Mouse (Mus musculus): Measurements from ENCODE around the gene Ptprm. TPM values are rescaled to one million over a fixed set of nuclear protein-coding genes. Genes with fewer than 3 reads are reported as not detected.

The Ptprm gene
- polyA plus RNA-seq, 1 experiment from 2014 or later, result 10.6 TPM

- peaks cover 4% of the 10 kb centered on the region; the same call in 1 of the 2 replicates for H3K4me1 ChIP-seq
- WGBS, result 59% methylated on average over 10 of the region's 10 CpGs
- DNase-seq (ENCODE audit: low spot score), result no peak
- H3K9me3 ChIP-seq, result no peaks in the 10 kb centered on the region
- no peaks in the 10 kb centered on the region for H3K27me3 ChIP-seq (replicated peaks; ENCODE audit: low read depth, poor library complexity, severe bottlenecking)
- H3K27ac ChIP-seq (replicated peaks), result no peak overlapping the region
- H3K4me3 ChIP-seq, result no peak overlapping the region
- H3K36me3 ChIP-seq (replicated peaks), result no peaks in the 10 kb centered on the region; the same call in 1 of the 2 replicates
These were observed 689.5 kb downstream of the Ptprm start for GRCm38 (mm10) chr17:66664796-66665195.

GRCm38 (mm10) chr17:66659242-66659641 lies 695.0 kb downstream of the Ptprm start:
- no peaks in the 10 kb centered on the region for H3K27me3 ChIP-seq (replicated peaks; ENCODE audit: low read depth, poor library complexity, severe bottlenecking)
- no peaks in the 10 kb centered on the region; the same call in 1 of the 2 replicates for H3K36me3 ChIP-seq (replicated peaks)
- no peaks in the 10 kb centered on the region for H3K4me1 ChIP-seq
- no peaks in the 10 kb centered on the region for H3K9me3 ChIP-seq
- WGBS, result 70% methylated on average over 3 of the region's 3 CpGs
- no peak overlapping the region for H3K4me3 ChIP-seq
- no peak for DNase-seq (ENCODE audit: low spot score)
- no peak overlapping the region for H3K27ac ChIP-seq (replicated peaks)

GRCm38 (mm10) chr17:66637951-66638722 lies 716.1 kb downstream of the Ptprm start:
- Histone ChIP-seq H3K4me1 (no peaks in the 10 kb centered on the region), H3K4me3 (no peak overlapping the region), H3K27ac (replicated peaks) (no peak overlapping the region), H3K36me3 (replicated peaks) (no peaks in the 10 kb centered on the region), H3K27me3 (replicated peaks; ENCODE audit: low read depth, poor library complexity, severe bottlenecking) (no peaks in the 10 kb centered on the region), H3K9me3 (no peaks in the 10 kb centered on the region)
- no peak for DNase-seq (ENCODE audit: low spot score)
- WGBS, result 86% methylated on average over 7 of the region's 7 CpGs

GRCm38 (mm10) chr17:66619996-66620656 lies 734.1 kb downstream of the Ptprm start:
- Histone ChIP-seq H3K9me3 (no peaks in the 10 kb centered on the region), H3K4me1 (no peaks in the 10 kb centered on the region), H3K4me3 (no peak overlapping the region), H3K27me3 (replicated peaks; ENCODE audit: low read depth, poor library complexity, severe bottlenecking) (no peaks in the 10 kb centered on the region), H3K36me3 (replicated peaks) (no peaks in the 10 kb centered on the region), H3K27ac (replicated peaks) (no peak overlapping the region)
- DNase-seq (ENCODE audit: low spot score), result no peak
- WGBS, result 81% methylated on average over 13 of the region's 13 CpGs

GRCm38 (mm10) chr17:66619255-66619826 lies 734.9 kb downstream of the Ptprm start:
- H3K27ac ChIP-seq (replicated peaks), result no peak overlapping the region
- H3K4me3 ChIP-seq, result no peak overlapping the region
- no peaks in the 10 kb centered on the region for H3K36me3 ChIP-seq (replicated peaks)
- H3K27me3 ChIP-seq (replicated peaks; ENCODE audit: low read depth, poor library complexity, severe bottlenecking), result no peaks in the 10 kb centered on the region
- no peaks in the 10 kb centered on the region for H3K4me1 ChIP-seq
- no peak for DNase-seq (ENCODE audit: low spot score)
- WGBS, result 80% methylated on average over 3 of the region's 3 CpGs
- no peaks in the 10 kb centered on the region for H3K9me3 ChIP-seq

Small RNA genes within 50 kb of the gene (microRNA-seq; reads per million reads assigned to microRNA genes)
- gene Mir5709, result 0.91 reads per million
